Mouse (Mus musculus): Measurements from ENCODE around the gene Edar. TPM values are rescaled to one million over a fixed set of nuclear protein-coding genes. Genes with fewer than 3 reads are reported as not detected.

Edar gene
- polyA plus RNA-seq, 1 experiment: 0.33 TPM

GRCm38 (mm10) chr10:58604779-58605178, 70.7 kb downstream of the Edar start:
- peak overlapping the region; percentile 87 for H3K27ac ChIP-seq (ENCODE audit: insufficient read depth, low read depth, low read length)
- peaks cover 10% of the 10 kb centered on the region for H3K4me1 ChIP-seq (ENCODE audit: control insufficient read depth, insufficient read depth, low read length)
- WGBS: 21% methylated on average over 2 of the region's 2 CpGs
- no peak overlapping the region for H3K4me3 ChIP-seq (ENCODE audit: insufficient read depth, low read depth, low read length)
- peak; percentile 97 for DNase-seq
- H3K27me3 ChIP-seq (replicated peaks; ENCODE audit: control insufficient read depth, insufficient read depth, low read length): no peaks in the 10 kb centered on the region
- H3K36me3 ChIP-seq (ENCODE audit: control insufficient read depth, insufficient read depth, low read length): no peaks in the 10 kb centered on the region
- TF ChIP-seq CTCF (conservative IDR thresholded peaks at IDR 0.05; ENCODE audit: insufficient read depth, insufficient read length, low read depth, low read length) (no peak), POLR2A (IDR thresholded peaks at IDR 0.05; ENCODE audit: low read depth, low read length) (no peak)

GRCm38 (mm10) chr10:58601946-58602345, 73.5 kb downstream of the Edar start:
- Histone ChIP-seq H3K4me1 (ENCODE audit: control insufficient read depth, insufficient read depth, low read length) (peaks cover 10% of the 10 kb centered on the region), H3K27me3 (replicated peaks; ENCODE audit: control insufficient read depth, insufficient read depth, low read length) (no peaks in the 10 kb centered on the region), H3K36me3 (ENCODE audit: control insufficient read depth, insufficient read depth, low read length) (no peaks in the 10 kb centered on the region), H3K27ac (ENCODE audit: insufficient read depth, low read depth, low read length) (no peak overlapping the region), H3K4me3 (ENCODE audit: insufficient read depth, low read depth, low read length) (no peak overlapping the region)
- TF ChIP-seq POLR2A (IDR thresholded peaks at IDR 0.05; ENCODE audit: low read depth, low read length) (no peak), CTCF (conservative IDR thresholded peaks at IDR 0.05; ENCODE audit: insufficient read depth, insufficient read length, low read depth, low read length) (no peak)
- DNase-seq: no peak
- 74% methylated on average over 7 of the region's 7 CpGs for WGBS

- Histone ChIP-seq H3K36me3 (ENCODE audit: control insufficient read depth, insufficient read depth, low read length) (no peaks in the 10 kb centered on the region), H3K4me3 (ENCODE audit: insufficient read depth, low read depth, low read length) (no peak overlapping the region), H3K27ac (ENCODE audit: insufficient read depth, low read depth, low read length) (no peak overlapping the region), H3K27me3 (replicated peaks; ENCODE audit: control insufficient read depth, insufficient read depth, low read length) (no peaks in the 10 kb centered on the region), H3K4me1 (ENCODE audit: control insufficient read depth, insufficient read depth, low read length) (peaks cover 10% of the 10 kb centered on the region)
- no peak for TF ChIP-seq CTCF (conservative IDR thresholded peaks at IDR 0.05; ENCODE audit: insufficient read depth, insufficient read length, low read depth, low read length)
- no peak for TF ChIP-seq POLR2A (IDR thresholded peaks at IDR 0.05; ENCODE audit: low read depth, low read length)
- WGBS: 53% methylated on average over 6 of the region's 6 CpGs
- no peak for DNase-seq
These were observed 74.0 kb downstream of the Edar start for GRCm38 (mm10) chr10:58601431-58601901.

- WGBS: 51% methylated on average over 5 of the region's 5 CpGs
- no peak overlapping the region for H3K27ac ChIP-seq (ENCODE audit: insufficient read depth, low read depth, low read length)
- H3K27me3 ChIP-seq (replicated peaks; ENCODE audit: control insufficient read depth, insufficient read depth, low read length): no peaks in the 10 kb centered on the region
- no peak for TF ChIP-seq CTCF (conservative IDR thresholded peaks at IDR 0.05; ENCODE audit: insufficient read depth, insufficient read length, low read depth, low read length)
- TF ChIP-seq POLR2A (IDR thresholded peaks at IDR 0.05; ENCODE audit: low read depth, low read length): no peak
- no peak overlapping the region for H3K4me3 ChIP-seq (ENCODE audit: insufficient read depth, low read depth, low read length)
- H3K4me1 ChIP-seq (ENCODE audit: control insufficient read depth, insufficient read depth, low read length): peaks cover 10% of the 10 kb centered on the region
- no peaks in the 10 kb centered on the region for H3K36me3 ChIP-seq (ENCODE audit: control insufficient read depth, insufficient read depth, low read length)
- no peak for DNase-seq
These were observed 74.5 kb downstream of the Edar start for GRCm38 (mm10) chr10:58600983-58601382.

- Histone ChIP-seq H3K36me3 (ENCODE audit: control insufficient read depth, insufficient read depth, low read length) (no peaks in the 10 kb centered on the region), H3K4me1 (ENCODE audit: control insufficient read depth, insufficient read depth, low read length) (peaks cover 6% of the 10 kb centered on the region), H3K27me3 (replicated peaks; ENCODE audit: control insufficient read depth, insufficient read depth, low read length) (no peaks in the 10 kb centered on the region), H3K27ac (ENCODE audit: insufficient read depth, low read depth, low read length) (no peak overlapping the region), H3K4me3 (ENCODE audit: insufficient read depth, low read depth, low read length) (no peak overlapping the region)
- WGBS: 93% methylated on average over 5 of the region's 5 CpGs
- TF ChIP-seq POLR2A (IDR thresholded peaks at IDR 0.05; ENCODE audit: low read depth, low read length) (no peak), CTCF (conservative IDR thresholded peaks at IDR 0.05; ENCODE audit: insufficient read depth, insufficient read length, low read depth, low read length) (no peak)
- no peak for DNase-seq
These were observed 75.3 kb downstream of the Edar start for GRCm38 (mm10) chr10:58600151-58600550.

GRCm38 (mm10) chr10:58595821-58596220, 79.6 kb downstream of the Edar start:
- no peak overlapping the region for H3K4me3 ChIP-seq (ENCODE audit: insufficient read depth, low read depth, low read length)
- no peak for DNase-seq
- no peaks in the 10 kb centered on the region for H3K27me3 ChIP-seq (replicated peaks; ENCODE audit: control insufficient read depth, insufficient read depth, low read length)
- no peak overlapping the region for H3K27ac ChIP-seq (ENCODE audit: insufficient read depth, low read depth, low read length)
- 71% methylated on average over 5 of the region's 5 CpGs for WGBS
- TF ChIP-seq CTCF (conservative IDR thresholded peaks at IDR 0.05; ENCODE audit: insufficient read depth, insufficient read length, low read depth, low read length) (no peak), POLR2A (IDR thresholded peaks at IDR 0.05; ENCODE audit: low read depth, low read length) (no peak)
- no peaks in the 10 kb centered on the region for H3K36me3 ChIP-seq (ENCODE audit: control insufficient read depth, insufficient read depth, low read length)
- H3K4me1 ChIP-seq (ENCODE audit: control insufficient read depth, insufficient read depth, low read length): no peaks in the 10 kb centered on the region

- no peak for DNase-seq
- no peaks in the 10 kb centered on the region for H3K27me3 ChIP-seq (replicated peaks; ENCODE audit: control insufficient read depth, insufficient read depth, low read length)
- H3K36me3 ChIP-seq (ENCODE audit: control insufficient read depth, insufficient read depth, low read length): no peaks in the 10 kb centered on the region
- H3K4me3 ChIP-seq (ENCODE audit: insufficient read depth, low read depth, low read length): no peak overlapping the region
- TF ChIP-seq CTCF (conservative IDR thresholded peaks at IDR 0.05; ENCODE audit: insufficient read depth, insufficient read length, low read depth, low read length) (no peak), POLR2A (IDR thresholded peaks at IDR 0.05; ENCODE audit: low read depth, low read length) (no peak)
- WGBS: 97% methylated on average over 3 of the region's 3 CpGs
- no peaks in the 10 kb centered on the region for H3K4me1 ChIP-seq (ENCODE audit: control insufficient read depth, insufficient read depth, low read length)
- H3K27ac ChIP-seq (ENCODE audit: insufficient read depth, low read depth, low read length): no peak overlapping the region
These were observed 80.3 kb downstream of the Edar start for GRCm38 (mm10) chr10:58595197-58595596.

All from kidney, adult 2 months (tissue).